Mouse (Mus musculus): Measurements from ENCODE around the gene Snx29. TPM values are rescaled to one million over a fixed set of nuclear protein-coding genes. Genes with fewer than 3 reads are reported as not detected.
A peak's percentile ranks its signal among the peaks of the same experiment; 100 is the strongest.

Gene Snx29
- polyA plus RNA-seq, 1 experiment from 2014 or later = 12.5 TPM

GRCm38 (mm10) chr16:11757951-11758350 lies 435.2 kb downstream of the Snx29 start:
- no peak for ATAC-seq (replicated peaks; ENCODE audit: low FRiP score)
- no peaks in the 10 kb centered on the region for H3K4me1 ChIP-seq (replicated peaks; ENCODE audit: control insufficient read depth, insufficient read depth, low read length)
- H3K36me3 ChIP-seq (ENCODE audit: control insufficient read depth, insufficient read depth, low read length) = no peaks in the 10 kb centered on the region
- peak; percentile 45 for DNase-seq (ENCODE audit: low spot score)
- no peaks in the 10 kb centered on the region for H3K27me3 ChIP-seq (ENCODE audit: control insufficient read depth, insufficient read depth, low read length)
- no peak overlapping the region for H3K4me2 ChIP-seq (ENCODE audit: low read depth, low read length, severe bottlenecking)
- no peaks in the 10 kb centered on the region for H3K9me3 ChIP-seq (ENCODE audit: control insufficient read depth, low read length)
- H3K9ac ChIP-seq (ENCODE audit: low read length) = no peak overlapping the region
- no peak overlapping the region for H3K27ac ChIP-seq (ENCODE audit: low read depth, low read length)
- H3K4me3 ChIP-seq (ENCODE audit: low read depth, low read length) = no peak overlapping the region
- WGBS = 86% methylated on average over 7 of the region's 7 CpGs

DNA sequence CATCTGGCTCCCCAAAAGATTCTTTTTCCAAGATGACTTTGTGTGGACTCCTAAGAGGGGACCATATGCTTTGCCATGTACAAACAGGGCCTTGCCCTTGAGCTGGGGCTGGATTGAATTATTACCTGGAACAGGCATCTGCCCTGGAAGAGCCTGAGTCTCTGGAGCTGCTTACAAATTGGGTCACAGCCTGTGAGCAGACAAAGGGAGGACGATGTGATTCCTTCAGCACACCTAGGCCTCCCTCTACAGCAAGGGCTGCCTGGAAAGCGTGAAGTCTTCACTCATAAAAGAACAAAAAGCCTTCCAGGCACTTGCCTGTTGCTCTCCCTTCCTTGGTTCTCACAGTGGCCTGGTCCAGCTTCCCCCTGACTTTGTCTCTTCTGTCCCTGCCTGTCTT lies 449.6 kb downstream of the Snx29 start:
- Histone ChIP-seq H3K27me3 (ENCODE audit: control insufficient read depth, insufficient read depth, low read length) (no peaks in the 10 kb centered on the region), H3K4me2 (ENCODE audit: low read depth, low read length, severe bottlenecking) (no peak overlapping the region), H3K9ac (ENCODE audit: low read length) (no peak overlapping the region), H3K9me3 (ENCODE audit: control insufficient read depth, low read length) (no peaks in the 10 kb centered on the region; the same call in 1 of the 2 replicates), H3K36me3 (ENCODE audit: control insufficient read depth, insufficient read depth, low read length) (no peaks in the 10 kb centered on the region; the same call in 1 of the 2 replicates), H3K27ac (ENCODE audit: low read depth, low read length) (no peak overlapping the region), H3K4me1 (replicated peaks; ENCODE audit: control insufficient read depth, insufficient read depth, low read length) (no peaks in the 10 kb centered on the region), H3K4me3 (ENCODE audit: low read depth, low read length) (no peak overlapping the region)
- no peak for ATAC-seq (replicated peaks; ENCODE audit: low FRiP score)
- DNase-seq (ENCODE audit: low spot score) = no peak
- WGBS = 73% methylated on average over 2 of the region's 2 CpGs

DNA sequence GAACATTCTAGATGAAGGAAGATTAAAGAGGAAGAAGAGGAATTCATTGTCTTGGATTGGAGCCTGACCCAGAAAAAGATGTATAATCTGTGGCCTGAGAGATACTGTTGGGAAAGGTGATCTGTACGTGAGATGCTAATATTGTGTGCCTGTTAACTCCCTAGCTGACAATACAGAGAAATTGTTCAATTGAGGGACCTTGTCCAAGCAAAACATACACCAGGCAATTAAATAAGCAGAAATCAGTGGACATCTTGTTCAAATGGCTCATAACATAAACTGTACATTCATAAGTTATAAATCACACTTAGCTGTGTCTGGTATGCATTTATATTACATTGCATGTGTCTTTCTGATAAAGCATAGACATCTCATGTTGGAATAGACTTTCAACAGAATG lies 451.6 kb downstream of the Snx29 start:
- Histone ChIP-seq H3K4me1 (replicated peaks; ENCODE audit: control insufficient read depth, insufficient read depth, low read length) (no peaks in the 10 kb centered on the region), H3K27ac (ENCODE audit: low read depth, low read length) (no peak overlapping the region), H3K9me3 (ENCODE audit: control insufficient read depth, low read length) (no peaks in the 10 kb centered on the region; the same call in 1 of the 2 replicates), H3K9ac (ENCODE audit: low read length) (no peak overlapping the region), H3K36me3 (ENCODE audit: control insufficient read depth, insufficient read depth, low read length) (no peaks in the 10 kb centered on the region; the same call in 1 of the 2 replicates), H3K27me3 (ENCODE audit: control insufficient read depth, insufficient read depth, low read length) (no peaks in the 10 kb centered on the region), H3K4me3 (ENCODE audit: low read depth, low read length) (no peak overlapping the region), H3K4me2 (ENCODE audit: low read depth, low read length, severe bottlenecking) (no peak overlapping the region)
- ATAC-seq (replicated peaks; ENCODE audit: low FRiP score) (no peak), DNase-seq (ENCODE audit: low spot score) (no peak)
- WGBS = 93% methylated on average over 1 of the region's 1 CpGs

GRCm38 (mm10) chr16:11776528-11776927 lies 453.8 kb downstream of the Snx29 start:
- no peaks in the 10 kb centered on the region for H3K4me1 ChIP-seq (replicated peaks; ENCODE audit: control insufficient read depth, insufficient read depth, low read length)
- DNase-seq (ENCODE audit: low spot score) (no peak), ATAC-seq (replicated peaks; ENCODE audit: low FRiP score) (no peak)
- no peak overlapping the region for H3K9ac ChIP-seq (ENCODE audit: low read length)
- H3K27ac ChIP-seq (ENCODE audit: low read depth, low read length) = no peak overlapping the region
- no peak overlapping the region for H3K4me2 ChIP-seq (ENCODE audit: low read depth, low read length, severe bottlenecking)
- 80% methylated on average over 3 of the region's 3 CpGs for WGBS
- H3K36me3 ChIP-seq (ENCODE audit: control insufficient read depth, insufficient read depth, low read length) = no peaks in the 10 kb centered on the region
- H3K9me3 ChIP-seq (ENCODE audit: control insufficient read depth, low read length) = no peaks in the 10 kb centered on the region
- H3K4me3 ChIP-seq (ENCODE audit: low read depth, low read length) = no peak overlapping the region
- H3K27me3 ChIP-seq (ENCODE audit: control insufficient read depth, insufficient read depth, low read length) = no peaks in the 10 kb centered on the region

DNA sequence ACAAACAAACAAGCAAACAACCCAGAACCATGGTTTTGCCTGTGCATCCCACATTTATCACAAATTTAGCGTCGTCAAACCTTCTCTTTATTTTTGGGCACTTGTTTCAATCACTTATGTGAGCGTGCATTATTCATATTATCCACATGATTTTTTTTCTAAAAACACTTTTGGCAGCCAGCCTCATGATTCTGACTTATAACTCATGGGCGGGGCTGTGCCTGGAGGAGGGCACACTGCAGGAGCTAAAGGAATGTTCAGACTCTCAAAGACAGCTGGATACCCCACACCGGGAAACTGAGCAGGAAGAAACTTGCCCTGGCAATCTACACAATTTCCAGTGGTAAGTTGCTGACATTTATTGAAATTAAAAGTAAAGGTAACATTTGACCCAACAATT lies 455.5 kb downstream of the Snx29 start:
- no peak for ATAC-seq (replicated peaks; ENCODE audit: low FRiP score)
- 84% methylated on average over 5 of the region's 5 CpGs for WGBS

DNA sequence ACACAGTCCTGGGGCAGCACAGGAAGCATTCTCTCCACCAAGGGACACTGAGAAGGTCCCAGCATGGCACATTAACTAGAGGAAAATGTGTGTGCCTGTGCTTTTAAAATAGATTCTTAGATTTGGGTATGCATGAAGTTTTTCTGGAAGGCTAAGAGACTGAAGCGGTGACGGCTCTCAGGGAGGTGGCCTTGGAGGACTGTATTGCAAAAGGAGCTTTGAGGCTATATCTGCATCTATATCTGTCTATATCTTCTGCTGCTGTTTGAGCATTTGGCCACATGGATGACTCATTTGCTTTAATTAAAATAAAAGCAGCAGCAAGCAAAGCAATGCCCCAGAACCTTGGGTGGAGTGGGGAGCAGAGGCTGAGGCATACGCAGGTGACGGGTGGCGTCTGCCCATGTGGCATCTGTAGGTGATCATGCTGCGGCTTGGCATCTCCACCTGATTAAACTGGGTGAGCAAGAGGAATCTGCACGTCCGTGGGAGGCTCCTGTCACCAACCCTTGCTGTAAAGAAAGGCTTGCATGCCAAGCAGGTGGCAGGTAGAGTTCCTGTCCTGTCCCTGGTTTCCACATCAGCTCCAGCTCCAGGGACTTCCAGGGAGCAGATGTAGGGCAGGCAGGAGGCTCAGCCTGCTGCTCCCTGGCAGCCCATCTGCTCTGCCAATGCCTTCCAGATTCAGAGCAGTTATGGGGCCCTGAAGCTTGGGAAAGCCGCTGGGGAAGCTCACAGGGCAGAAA lies 456.2 kb downstream of the Snx29 start:
- Histone ChIP-seq H3K36me3 (ENCODE audit: control insufficient read depth, insufficient read depth, low read length) (no peaks in the 10 kb centered on the region), H3K9me3 (ENCODE audit: control insufficient read depth, low read length) (no peaks in the 10 kb centered on the region), H3K9ac (ENCODE audit: low read length) (no peak overlapping the region), H3K4me2 (ENCODE audit: low read depth, low read length, severe bottlenecking) (no peak overlapping the region), H3K4me3 (ENCODE audit: low read depth, low read length) (no peak overlapping the region), H3K27ac (ENCODE audit: low read depth, low read length) (no peak overlapping the region), H3K4me1 (replicated peaks; ENCODE audit: control insufficient read depth, insufficient read depth, low read length) (no peaks in the 10 kb centered on the region), H3K27me3 (ENCODE audit: control insufficient read depth, insufficient read depth, low read length) (no peaks in the 10 kb centered on the region)
- no peak for ATAC-seq (replicated peaks; ENCODE audit: low FRiP score)
- 87% methylated on average over 9 of the region's 9 CpGs for WGBS
- no peak for DNase-seq (ENCODE audit: low spot score)

More for the DNA sequence above, 455.5 kb downstream of the Snx29 start:
- Histone ChIP-seq H3K9me3 (ENCODE audit: control insufficient read depth, low read length) (no peaks in the 10 kb centered on the region), H3K36me3 (ENCODE audit: control insufficient read depth, insufficient read depth, low read length) (no peaks in the 10 kb centered on the region), H3K4me1 (replicated peaks; ENCODE audit: control insufficient read depth, insufficient read depth, low read length) (no peaks in the 10 kb centered on the region), H3K4me2 (ENCODE audit: low read depth, low read length, severe bottlenecking) (no peak overlapping the region), H3K27me3 (ENCODE audit: control insufficient read depth, insufficient read depth, low read length) (no peaks in the 10 kb centered on the region), H3K27ac (ENCODE audit: low read depth, low read length) (no peak overlapping the region), H3K4me3 (ENCODE audit: low read depth, low read length) (no peak overlapping the region), H3K9ac (ENCODE audit: low read length) (no peak overlapping the region)
- DNase-seq (ENCODE audit: low spot score) = no peak

GRCm38 (mm10) chr16:11782082-11782481 lies 459.4 kb downstream of the Snx29 start:
- WGBS = 48% methylated on average over 2 of the region's 2 CpGs
- DNase-seq (ENCODE audit: low spot score) = no peak
- no peaks in the 10 kb centered on the region for H3K27me3 ChIP-seq (ENCODE audit: control insufficient read depth, insufficient read depth, low read length)

DNA sequence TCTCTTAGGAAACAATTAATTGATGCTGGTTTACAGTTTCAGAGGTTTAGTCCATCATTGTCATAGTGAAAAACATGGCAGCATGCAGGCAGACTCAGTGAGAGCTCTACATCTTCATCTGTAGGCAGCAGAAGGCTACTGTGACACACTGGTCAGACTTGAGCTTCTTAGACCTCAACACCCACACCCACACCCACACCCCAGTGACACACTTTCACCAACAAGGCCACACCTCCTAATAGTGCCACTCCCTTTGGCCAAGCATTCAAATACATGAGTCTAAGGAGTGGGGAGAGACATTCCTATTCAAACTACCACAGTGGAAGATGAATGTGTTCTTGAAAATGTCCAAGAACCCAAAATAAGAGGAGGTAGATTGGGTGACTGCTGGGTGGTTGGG lies 460.6 kb downstream of the Snx29 start:
- no peak for ATAC-seq (replicated peaks; ENCODE audit: low FRiP score)
- DNase-seq (ENCODE audit: low spot score) = no peak

More at GRCm38 (mm10) chr16:11782082-11782481, 459.4 kb downstream of the Snx29 start:
- Histone ChIP-seq H3K4me2 (ENCODE audit: low read depth, low read length, severe bottlenecking) (no peak overlapping the region), H3K36me3 (ENCODE audit: control insufficient read depth, insufficient read depth, low read length) (no peaks in the 10 kb centered on the region), H3K27ac (ENCODE audit: low read depth, low read length) (no peak overlapping the region), H3K4me1 (replicated peaks; ENCODE audit: control insufficient read depth, insufficient read depth, low read length) (no peaks in the 10 kb centered on the region), H3K9me3 (ENCODE audit: control insufficient read depth, low read length) (no peaks in the 10 kb centered on the region), H3K9ac (ENCODE audit: low read length) (no peak overlapping the region), H3K4me3 (ENCODE audit: low read depth, low read length) (no peak overlapping the region)
- no peak for ATAC-seq (replicated peaks; ENCODE audit: low FRiP score)

DNA sequence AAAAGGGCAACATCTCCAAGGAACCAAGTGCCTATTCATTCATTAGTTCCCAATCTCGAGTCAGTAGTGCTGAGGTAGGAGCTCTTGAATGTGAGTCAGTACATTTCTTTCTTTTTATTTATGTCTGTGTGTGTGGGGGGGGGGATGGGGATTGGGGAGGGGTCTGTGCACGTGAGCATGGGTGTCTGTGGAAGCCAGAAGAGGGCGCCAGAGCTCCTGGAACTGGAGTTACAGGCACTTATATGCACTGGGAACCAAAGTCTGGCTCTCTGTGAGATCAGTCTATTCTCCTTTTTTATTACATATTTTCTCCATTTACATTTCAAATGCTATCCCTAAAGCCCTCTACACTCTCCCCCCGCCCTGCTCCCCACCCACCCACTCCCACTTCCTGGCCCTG lies 461.6 kb downstream of the Snx29 start:
- Histone ChIP-seq H3K9me3 (ENCODE audit: control insufficient read depth, low read length) (no peaks in the 10 kb centered on the region), H3K9ac (ENCODE audit: low read length) (no peak overlapping the region), H3K27me3 (ENCODE audit: control insufficient read depth, insufficient read depth, low read length) (no peaks in the 10 kb centered on the region), H3K36me3 (ENCODE audit: control insufficient read depth, insufficient read depth, low read length) (no peaks in the 10 kb centered on the region), H3K4me2 (ENCODE audit: low read depth, low read length, severe bottlenecking) (no peak overlapping the region), H3K4me3 (ENCODE audit: low read depth, low read length) (no peak overlapping the region), H3K4me1 (replicated peaks; ENCODE audit: control insufficient read depth, insufficient read depth, low read length) (no peaks in the 10 kb centered on the region), H3K27ac (ENCODE audit: low read depth, low read length) (no peak overlapping the region)
- 61% methylated on average over 4 of the region's 4 CpGs for WGBS
- ATAC-seq (replicated peaks; ENCODE audit: low FRiP score) (no peak), DNase-seq (ENCODE audit: low spot score) (no peak)

More for the DNA sequence above, 460.6 kb downstream of the Snx29 start:
- Histone ChIP-seq H3K4me1 (replicated peaks; ENCODE audit: control insufficient read depth, insufficient read depth, low read length) (no peaks in the 10 kb centered on the region), H3K9me3 (ENCODE audit: control insufficient read depth, low read length) (no peaks in the 10 kb centered on the region), H3K36me3 (ENCODE audit: control insufficient read depth, insufficient read depth, low read length) (no peaks in the 10 kb centered on the region), H3K4me3 (ENCODE audit: low read depth, low read length) (no peak overlapping the region), H3K27ac (ENCODE audit: low read depth, low read length) (no peak overlapping the region), H3K27me3 (ENCODE audit: control insufficient read depth, insufficient read depth, low read length) (no peaks in the 10 kb centered on the region), H3K4me2 (ENCODE audit: low read depth, low read length, severe bottlenecking) (no peak overlapping the region), H3K9ac (ENCODE audit: low read length) (no peak overlapping the region)

All from forebrain, embryonic 11.5 days (tissue).